Mouse (Mus musculus) heart, adult 18-20 months (tissue): ENCODE results near the gene Zfp966. TPM values are rescaled to one million over a fixed set of nuclear protein-coding genes. Genes with fewer than 3 reads are reported as not detected.
"Not testable (repeated sequence)": the region's sequence is repeated elsewhere in the genome, so short reads cannot be mapped to it uniquely, and the experiment has no call there.

ENCODE experiments used
- DNase-seq, 2 experiments: peaks; one replicate each; pipeline ENCODE4 v3.0.0; 2021 to 2022; ENCODE audit warnings: mixed read lengths in 1 of 2
- long read RNA-seq, 2 experiments: library from polyadenylated mRNA; stranded (forward); transcript quantifications; one replicate each; pipeline ENCODE4 v2.0.0; 2021
- total RNA-seq, 2 experiments: library from RNA; stranded (reverse); gene quantifications; 2 replicates each; pipeline ENCODE4 v1.2.3; 2021

The Zfp966 gene
- 10 to 100 TPM; 10.6 to 12.5 TPM for total RNA-seq
- long read RNA-seq, experiment 1, partial matches to known transcripts, result 1 of 2 reads
- long read RNA-seq, experiment 1, other reads (novel, unspliced or antisense), result 1 of 2 reads
- long read RNA-seq, experiment 2, result 0 reads

DNA sequence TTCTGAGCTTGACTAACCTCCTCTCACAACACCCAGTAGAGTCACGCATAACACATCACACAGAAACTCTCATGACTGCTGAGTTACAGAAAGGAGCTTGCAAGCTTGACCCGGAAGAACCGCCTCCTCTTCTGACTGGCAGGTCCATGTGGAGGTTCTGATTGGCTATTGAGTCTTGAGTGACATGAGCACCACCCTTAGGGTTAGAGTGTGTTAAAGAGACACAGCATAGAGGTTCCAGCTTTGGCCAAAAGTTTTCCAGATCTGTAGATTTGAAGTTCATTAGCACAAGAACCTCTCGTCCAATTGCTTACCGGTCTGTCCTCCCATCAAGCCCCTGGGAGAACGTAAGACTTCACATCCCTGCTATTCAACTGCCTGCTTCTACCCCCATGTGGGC is at the start of gene Zfp966:
Gene Zfp966, minus strand, starts transcription at position 101 of the 400 bp plus-strand sequence.
- not testable (repeated sequence) for DNase-seq

DNA sequence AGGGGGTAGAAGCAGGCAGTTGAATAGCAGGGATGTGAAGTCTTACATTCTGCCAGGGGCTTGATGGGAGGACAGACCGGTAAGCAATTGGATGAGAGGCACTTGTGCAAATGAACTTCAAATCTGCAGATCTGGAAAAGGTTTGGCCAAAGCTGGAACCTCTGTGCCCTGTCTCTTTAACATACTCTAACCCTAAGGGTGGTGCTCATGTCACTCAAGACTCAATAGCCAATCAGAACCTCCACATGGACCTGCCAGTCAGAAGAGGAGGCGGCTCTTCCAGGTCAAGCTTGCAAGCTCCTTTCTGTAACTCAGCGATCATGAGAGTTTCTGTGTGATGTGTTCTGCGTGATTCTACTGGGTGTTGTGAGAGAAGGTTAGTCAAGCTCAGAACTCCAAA is 34.1 kb upstream of the Zfp966 start, which contains the start of gene Gm2026:
Gene Gm2026, plus strand, starts transcription at position 301 of the 400 bp plus-strand sequence.
- not testable (repeated sequence) for DNase-seq

DNA sequence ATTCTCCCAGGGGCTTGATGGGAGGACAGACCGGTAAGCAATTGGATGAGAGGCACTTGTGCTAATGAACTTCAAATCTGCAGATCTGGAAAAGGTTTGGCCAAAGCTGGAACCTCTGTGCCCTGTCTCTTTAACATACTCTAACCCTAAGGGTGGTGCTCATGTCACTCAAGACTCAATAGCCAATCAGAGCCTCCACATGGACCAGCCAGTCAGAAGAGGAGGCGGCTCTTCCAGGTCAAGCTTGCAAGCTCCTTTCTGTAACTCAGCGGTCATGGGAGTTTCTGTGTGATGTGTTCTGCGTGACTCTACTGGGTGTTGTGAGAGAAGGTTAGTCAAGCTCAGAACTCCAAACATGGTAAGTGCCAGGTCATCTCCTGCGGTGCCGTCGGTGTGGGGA is 61.9 kb downstream of the Zfp966 start, which contains the start of gene Gm6710:
Gene Gm6710, plus strand, starts transcription at position 196 of the 400 bp plus-strand sequence.
- not testable (repeated sequence) for DNase-seq

Other genes with a start within 250 kb of the Zfp966 start
- 10 to 100 TPM; 42.0 to 78.2 TPM for gene Zfp969, start 227.5 kb downstream of the Zfp966 start, total RNA-seq
- gene Gm2007, start 189.6 kb downstream of the Zfp966 start, total RNA-seq, result not detected
- 10 to 100 TPM; 17.2 to 22.5 TPM for gene Gm14288, start 130.0 kb downstream of the Zfp966 start, total RNA-seq
- 10 to 100 TPM; 16.2 to 17.0 TPM for gene Gm6710, start 61.9 kb downstream of the Zfp966 start, total RNA-seq
- 10 to 100 TPM; 17.7 to 19.7 TPM for gene Gm2026, start 34.2 kb upstream of the Zfp966 start, total RNA-seq
- 10 to 100 TPM in 1 of 2 experiments, 1 to 10 TPM in 1; 6.8 to 11.2 TPM for gene Gm2004, start 218.7 kb upstream of the Zfp966 start, total RNA-seq